Mouse (Mus musculus) inflammation-experienced regulatory T-cells, adult 6 months (primary cell): ENCODE results near the gene Wsb2. TPM values are rescaled to one million over a fixed set of nuclear protein-coding genes. Genes with fewer than 3 reads are reported as not detected.
"Not testable (repeated sequence)": the region's sequence is repeated elsewhere in the genome, so short reads cannot be mapped to it uniquely, and the experiment has no call there.

Experiments
- ATAC-seq: one replicate; pipeline ENCODE4 v1.8.0; 2017
- polyA plus RNA-seq, 3 experiments: library from polyadenylated mRNA; unstranded; fragments of 100-300 nt; shearing (Covaris generic); gene quantifications; one replicate each; pipeline ENCODE4 v1.2.1; 2017

The Wsb2 gene
- polyA plus RNA-seq, 3 experiments from 2014 or later = 9.8 to 11.3 (median 11.1) TPM

DNA sequence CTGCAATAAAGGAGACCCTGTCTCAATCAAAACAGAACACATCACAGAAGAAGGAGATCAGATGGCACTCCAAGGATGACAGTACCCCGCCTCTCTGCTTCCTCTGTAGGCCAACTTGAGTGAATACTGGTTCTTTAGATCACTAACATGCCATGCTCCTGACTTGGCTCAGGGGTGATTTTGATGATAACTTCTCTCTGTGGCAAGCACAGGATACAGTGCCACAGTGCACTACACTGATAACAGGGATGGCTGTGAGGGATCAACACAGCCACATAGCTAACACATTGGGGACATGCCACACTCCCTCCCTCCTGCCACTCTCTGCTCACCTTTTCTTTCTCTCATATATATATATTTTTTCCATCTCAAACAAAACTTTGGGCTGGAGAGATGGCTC lies 33.8 kb downstream of the Wsb2 start:
- ATAC-seq = no peak

DNA sequence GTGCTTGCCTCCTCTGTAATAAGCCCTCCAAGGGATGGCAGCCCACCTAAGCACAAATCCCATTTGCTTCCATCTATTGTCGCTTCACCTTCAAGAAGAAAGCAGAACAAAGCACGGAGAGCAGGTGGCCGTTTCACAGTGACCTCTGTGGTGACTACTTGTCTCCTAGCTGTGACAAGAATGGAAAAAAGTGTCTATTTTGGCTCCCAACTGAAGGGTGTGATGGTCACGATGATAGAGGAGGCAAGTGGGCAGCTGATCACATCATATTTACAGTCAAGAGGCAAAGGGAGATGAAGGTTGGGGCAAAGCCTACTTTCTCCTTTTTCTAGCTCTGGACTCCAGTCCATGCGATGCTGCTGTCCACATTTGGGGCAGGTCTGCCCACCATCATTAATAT lies 38.7 kb downstream of the Wsb2 start:
- ATAC-seq = no peak

DNA sequence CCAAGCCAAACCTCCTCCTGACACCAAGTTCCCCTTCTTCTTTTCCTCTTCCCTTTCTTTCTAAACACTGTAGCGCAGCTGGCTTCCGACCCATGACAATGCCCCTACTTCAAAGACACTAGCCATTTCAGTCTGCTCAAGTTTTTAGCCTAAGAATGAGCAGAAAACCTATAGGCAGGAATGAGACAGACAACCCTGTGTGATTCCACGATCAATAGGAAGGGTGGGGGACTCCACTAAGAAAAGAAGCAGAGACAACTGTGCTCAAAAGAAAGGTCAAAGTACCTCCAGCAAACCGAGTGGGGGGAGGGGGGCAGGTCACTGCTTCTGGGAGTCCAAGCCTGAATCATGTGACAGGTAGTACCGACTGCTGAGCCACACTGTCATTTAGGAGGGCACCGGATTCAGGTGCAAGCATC lies 39.5 kb downstream of the Wsb2 start:
- no peak for ATAC-seq

DNA sequence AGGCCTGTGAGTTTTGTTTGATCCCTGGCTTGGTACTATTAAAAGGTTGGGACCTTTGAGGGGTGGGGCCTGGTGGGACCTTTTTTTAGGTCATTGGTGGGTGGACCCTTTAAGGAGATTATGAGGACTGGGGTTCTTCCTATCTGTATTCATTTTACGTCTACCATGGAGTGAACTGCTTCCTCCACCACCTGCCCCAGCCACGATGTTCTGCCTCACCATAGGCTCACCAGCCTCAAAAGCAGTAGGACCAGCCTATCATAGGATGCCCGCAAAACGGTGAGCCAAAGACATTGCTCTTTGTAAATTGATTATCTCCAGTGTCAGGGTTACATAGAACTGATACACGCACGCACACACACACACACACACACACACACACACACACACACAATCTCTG lies 40.3 kb downstream of the Wsb2 start:
- ATAC-seq = no peak

DNA sequence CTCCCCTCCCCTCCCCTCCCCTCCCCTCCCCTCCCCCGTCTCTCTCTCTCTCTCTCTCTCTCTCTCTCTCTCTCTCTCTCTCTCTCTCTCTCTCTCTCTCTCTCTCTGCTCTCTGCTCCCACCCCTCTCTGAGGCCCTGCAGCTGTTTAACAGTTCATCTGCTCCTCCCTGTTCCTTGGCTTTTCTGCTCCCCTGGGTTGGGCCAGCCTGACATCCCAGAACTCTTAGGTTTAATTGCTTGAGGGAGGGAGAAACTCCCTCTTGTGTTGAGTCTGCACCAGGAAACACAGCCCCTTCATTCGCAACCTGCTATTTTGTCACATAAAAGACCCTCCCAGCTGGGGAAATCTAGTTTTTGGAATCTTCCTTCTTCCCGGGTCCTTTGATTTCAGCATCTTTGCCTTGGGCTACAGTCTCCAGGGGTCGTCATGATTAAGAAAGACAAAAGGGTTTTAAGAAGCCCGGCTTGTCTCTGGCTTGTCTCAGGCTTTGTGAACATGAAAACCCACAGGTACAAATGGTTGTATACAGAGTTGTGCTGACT lies 41.0 kb downstream of the Wsb2 start:
- no peak for ATAC-seq

DNA sequence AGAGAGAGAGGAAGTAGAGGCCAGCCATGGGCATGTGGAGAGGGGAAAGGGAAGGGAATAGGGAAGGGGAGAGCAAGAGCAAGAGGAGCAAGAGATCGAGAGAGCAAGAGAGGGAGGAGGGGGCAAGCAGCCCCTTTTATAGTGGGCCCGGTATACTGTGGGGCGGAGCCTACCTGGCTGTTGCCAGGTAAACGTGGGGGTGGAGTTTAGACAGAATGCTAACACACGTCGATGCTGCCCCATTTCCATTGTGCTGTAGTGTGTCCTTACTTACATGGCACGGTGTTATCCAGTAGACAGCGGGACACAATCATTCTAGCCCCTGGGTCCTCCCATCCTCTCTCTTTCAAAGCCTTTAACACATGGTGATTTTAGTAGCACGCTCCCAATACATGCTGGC lies 42.2 kb downstream of the Wsb2 start:
- no peak for ATAC-seq

DNA sequence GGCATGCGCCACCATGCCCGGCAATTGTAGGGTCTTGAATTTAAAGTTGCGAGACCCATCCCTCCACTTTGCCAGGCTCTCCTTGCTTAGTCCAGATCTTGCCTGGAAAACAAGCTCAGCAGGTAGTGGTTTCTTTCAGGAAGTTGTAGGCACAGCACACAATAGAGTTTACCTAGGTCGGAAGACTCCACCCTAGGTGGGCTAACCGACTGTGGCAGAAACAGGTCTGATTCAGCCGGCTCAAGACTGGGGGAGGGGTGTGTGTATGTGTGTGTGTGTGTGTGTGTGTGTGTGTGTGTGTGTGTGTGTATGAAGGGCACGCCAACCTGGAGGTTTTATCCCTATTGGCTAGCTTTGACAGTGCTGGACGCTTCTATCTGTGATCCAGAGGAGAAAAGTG lies 46.5 kb downstream of the Wsb2 start:
- ATAC-seq = no peak

DNA sequence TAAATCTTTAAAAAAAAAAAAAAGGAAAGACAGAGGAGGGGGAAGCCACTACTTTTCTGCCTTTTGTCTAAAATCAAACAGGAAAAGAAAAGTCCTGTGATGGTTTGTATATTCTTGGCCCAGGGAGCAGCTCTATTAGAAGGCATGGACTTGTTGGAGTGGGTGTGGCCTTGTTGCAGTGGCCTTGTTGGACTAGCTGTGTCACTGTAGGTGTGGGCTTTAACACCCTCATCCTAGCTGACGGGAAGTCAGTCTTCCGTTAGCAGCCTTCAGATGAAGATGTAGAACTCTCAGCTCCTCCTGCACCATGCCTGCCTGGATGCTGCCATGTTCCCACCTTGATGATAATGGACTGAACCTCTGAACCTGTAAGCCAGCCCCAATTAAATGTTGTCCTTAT lies 47.6 kb downstream of the Wsb2 start:
- ATAC-seq = not testable (repeated sequence)

DNA sequence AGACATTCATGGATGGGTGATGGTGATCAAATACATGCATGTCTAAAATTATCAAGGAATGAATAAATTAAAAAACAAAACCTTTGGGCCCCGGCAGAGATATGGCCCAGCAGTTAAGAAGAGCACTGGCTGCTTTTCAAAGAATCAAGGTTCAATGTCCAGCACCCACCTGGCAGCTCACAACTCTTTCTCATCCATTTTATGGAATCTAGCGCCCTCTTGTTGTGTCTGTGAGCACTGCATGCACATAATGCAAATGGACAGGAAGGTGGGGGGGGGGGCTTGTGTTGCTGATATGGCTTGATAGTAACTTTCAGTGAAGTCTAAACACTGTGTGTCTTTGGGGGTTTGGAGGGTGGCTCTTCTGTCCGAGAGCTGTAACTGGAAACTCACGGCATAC lies 51.1 kb downstream of the Wsb2 start:
- no peak for ATAC-seq

DNA sequence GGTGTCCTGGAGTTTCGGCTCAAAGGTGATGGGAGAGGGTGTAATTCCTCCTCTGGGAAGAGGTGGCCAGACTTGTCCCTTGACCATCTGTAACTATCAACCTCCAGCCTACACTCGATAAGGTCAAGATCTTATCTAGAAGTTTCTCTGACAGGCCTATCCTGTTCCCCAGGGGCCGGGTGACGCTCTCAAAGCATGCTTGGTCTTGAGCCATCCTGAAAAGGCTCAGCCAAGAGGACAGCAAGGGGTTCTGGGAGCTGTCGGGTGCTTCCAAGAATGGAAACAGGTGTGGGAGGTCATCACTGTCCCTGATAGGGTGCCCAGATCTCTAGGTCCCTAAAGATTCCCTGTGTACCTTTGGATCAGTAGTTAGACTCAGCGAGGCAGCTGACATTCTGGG lies 52.3 kb downstream of the Wsb2 start:
- ATAC-seq = no peak

DNA sequence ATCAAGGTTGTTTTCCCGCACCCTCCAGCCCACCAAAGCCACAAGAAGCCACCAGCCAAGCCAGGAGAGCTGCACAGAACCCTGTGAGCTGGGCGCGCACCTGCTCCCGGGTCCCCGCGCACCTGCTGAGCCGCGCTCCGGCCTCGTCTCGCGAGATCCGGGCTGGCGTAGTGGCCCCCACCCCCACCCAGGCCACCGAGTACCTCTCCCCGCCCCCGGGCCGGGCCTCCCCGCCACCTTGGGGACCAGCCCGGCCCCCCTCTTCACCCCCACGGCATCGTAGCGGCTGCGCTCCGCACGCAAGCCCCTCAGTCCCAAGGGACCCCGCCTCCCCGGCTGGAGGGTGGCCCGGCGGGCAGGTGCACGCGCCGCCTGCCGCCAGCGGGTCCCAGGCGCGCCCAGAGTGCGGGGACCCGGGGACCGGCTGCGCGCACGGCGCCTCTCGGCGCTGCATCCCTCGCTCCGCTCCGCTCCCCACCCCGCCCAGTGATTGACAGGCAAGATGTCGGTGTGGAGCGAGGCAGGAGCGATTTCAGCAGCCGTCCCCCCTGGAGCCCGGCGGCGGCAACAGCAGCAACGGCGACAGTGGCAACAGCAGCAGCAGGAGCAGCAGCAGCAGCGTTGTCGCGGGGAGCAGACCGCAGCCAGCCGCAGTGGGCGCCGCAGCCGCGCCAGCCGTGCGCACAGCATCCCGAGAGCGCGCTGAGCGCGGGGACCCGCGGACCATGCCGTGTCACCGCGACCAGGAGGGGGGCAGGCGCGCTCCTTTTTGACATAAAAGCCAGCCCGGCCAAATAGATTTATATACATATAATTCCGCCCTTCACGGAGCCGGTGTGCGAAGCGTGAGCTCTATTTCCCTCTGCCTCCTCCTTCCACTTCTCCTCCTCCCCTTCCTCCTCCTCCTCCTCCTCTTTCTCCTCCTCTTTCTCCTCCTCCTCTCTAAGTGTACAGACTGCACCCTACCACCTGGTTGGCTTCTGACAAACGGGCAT lies 56.7 kb downstream of the Wsb2 start, which contains the start of gene Ksr2:
Gene Ksr2 (plus strand): TSS at position 494 of the 995 bp plus-strand sequence.
- peak; percentile 76 for ATAC-seq

DNA sequence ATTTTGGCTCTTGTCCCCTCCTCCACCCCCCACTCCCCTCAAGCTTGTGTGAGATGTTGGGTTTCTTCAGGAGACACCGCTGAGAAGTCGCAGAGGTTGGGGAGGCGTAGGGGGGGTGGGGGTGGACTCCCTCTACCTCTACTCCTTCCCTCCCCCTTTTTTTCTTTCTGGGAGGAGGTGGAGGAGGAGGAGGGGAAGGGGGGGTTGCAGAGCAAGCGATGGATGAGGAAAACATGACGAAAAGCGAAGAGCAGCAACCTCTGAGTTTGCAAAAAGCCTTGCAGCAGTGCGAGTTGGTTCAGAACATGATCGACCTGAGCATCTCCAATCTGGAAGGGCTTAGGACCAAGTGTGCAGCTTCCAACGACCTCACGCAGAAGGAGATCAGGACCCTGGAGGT lies 57.5 kb downstream of the Wsb2 start:
- no peak for ATAC-seq

DNA sequence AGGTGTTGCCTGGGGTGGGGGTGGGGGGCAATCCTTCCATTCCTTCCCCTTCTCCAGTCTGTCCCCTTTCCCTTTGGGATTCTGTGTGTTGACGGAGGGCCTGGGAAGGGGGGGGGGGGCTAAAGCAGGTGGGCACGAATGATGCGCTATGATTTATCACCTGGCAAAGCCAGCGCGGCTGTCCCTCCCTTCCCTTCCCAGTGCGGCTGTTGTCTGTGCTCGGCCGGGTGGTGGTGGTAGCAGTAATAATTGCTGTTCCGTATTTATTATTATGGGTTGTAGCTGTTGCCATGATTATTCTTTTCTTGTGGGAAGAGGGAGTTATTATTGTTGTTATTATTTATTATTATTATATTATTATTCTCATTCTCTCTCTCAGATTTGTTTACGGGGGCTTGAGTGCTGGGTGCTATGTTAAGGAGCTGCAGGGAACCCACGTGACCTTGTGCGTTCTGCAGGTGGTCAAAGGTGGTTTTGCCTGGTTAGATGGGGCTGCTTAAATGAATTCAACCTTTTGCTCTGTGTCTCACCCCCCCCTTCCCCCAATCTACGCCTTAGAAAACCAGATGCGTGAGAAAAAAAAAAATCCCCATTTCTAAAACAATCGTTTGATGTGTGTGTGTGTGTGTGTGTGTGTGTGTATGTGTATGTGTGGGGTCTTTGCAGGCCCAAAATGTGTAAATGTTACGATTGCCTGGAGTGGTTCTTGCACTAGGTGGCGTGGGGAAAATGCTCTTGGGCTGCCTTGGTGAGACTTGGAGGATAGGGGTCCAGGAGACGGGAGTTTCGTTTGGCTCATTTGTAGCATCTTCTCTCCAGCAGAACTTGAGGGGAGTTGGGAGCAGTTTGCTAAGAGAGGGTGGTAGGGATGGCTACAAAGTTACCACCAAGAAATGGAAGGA lies 58.2 kb downstream of the Wsb2 start:
- ATAC-seq = no peak

DNA sequence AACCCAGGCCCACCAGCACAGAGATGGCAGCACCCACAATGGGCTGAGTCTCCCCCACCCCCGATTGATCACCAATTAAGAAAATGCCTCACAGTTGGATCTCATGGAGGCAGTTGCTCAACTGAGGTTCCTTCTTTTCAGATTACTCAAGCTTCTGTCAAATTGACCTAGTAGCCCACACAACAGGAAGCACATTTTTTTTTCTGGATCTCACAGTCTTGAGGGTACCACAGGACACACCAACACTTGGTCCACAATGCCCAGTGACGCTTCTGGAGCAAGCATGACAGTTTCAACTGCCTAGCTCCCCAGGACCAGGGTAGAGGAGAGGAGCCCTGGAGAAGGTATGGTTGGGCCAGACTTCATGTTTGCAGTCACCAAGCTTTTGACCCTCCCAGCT lies 60.3 kb downstream of the Wsb2 start:
- no peak for ATAC-seq

Other genes starting within 250 kb of the Wsb2 start
- 10 to 100 TPM in 2 of 3 experiments, 1 to 10 TPM in 1; 8.8 to 14.4 (median 11.7) TPM for gene Suds3, start 241.2 kb upstream of the Wsb2 start, polyA plus RNA-seq
- 100 to 1,000 TPM; 115 to 147 (median 144) TPM for gene Taok3, start 237.2 kb upstream of the Wsb2 start, polyA plus RNA-seq
- 100 to 1,000 TPM; 125 to 143 (median 133) TPM for gene Pebp1, start 69.7 kb upstream of the Wsb2 start, polyA plus RNA-seq
- gene Vsig10, start 38.2 kb upstream of the Wsb2 start, polyA plus RNA-seq = 1 to 10 TPM; 4.1 to 7.8 (median 5.7) TPM
- 10 to 100 TPM; 18.9 to 65.6 (median 26.8) TPM for gene Rfc5, start 31.7 kb downstream of the Wsb2 start, polyA plus RNA-seq
- under 1 TPM; 0.09 to 0.60 (median 0.36) TPM for gene Ksr2, start 56.7 kb downstream of the Wsb2 start, polyA plus RNA-seq